Mouse (Mus musculus): ENCODE measurements at regions not wholly inside any gene's neighbourhood (a gene's known extent, or its start where the extent isn't known, plus 50 kb on each side); places are given as distances from the start of the nearest gene placed in this dataset.

DNA sequence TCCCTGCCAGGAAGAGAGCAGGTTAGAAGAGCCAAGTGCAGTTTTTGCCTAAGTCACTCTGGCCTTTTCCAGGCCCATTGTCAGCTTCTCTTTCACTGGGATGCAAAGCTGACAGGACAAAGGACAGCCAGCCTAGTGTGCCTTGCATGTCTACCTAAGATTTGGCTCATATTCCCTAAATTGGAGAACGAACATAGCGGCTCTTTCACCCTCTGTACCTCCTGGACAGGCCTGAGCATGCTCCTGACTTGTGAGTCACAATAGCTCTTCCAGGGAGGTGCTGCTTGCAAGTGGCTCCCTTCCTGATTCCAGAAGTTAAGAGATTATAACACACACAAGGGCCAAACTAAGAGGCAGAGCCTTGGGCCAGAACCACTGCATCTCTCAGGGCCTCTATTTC lies 97.1 kb downstream of the C1galt1 start:
- DNase-seq (ENCODE audit: low read depth, low spot score), result peak; percentile 26

DNA sequence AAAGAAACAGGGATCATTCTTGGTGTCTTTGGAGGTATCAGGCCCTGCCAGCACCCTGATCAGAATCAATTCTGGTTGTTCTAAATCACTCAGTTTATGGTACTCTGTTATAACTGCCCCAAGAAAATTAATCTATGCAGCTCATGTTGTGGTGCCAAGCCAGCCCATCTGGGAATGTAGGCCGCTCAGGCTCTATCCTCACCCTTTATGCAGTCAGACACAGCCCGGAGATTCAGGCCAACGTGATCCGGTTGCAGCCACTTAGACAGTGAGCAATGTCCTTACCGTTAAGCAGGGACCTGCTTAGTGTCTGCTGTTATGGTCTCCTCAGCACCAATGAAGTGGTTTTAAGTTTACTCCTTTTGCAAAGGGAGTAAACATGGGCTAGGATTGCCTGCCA lies 98.5 kb downstream of the C1galt1 start:
- no peak for DNase-seq (ENCODE audit: low read depth, low spot score)

DNA sequence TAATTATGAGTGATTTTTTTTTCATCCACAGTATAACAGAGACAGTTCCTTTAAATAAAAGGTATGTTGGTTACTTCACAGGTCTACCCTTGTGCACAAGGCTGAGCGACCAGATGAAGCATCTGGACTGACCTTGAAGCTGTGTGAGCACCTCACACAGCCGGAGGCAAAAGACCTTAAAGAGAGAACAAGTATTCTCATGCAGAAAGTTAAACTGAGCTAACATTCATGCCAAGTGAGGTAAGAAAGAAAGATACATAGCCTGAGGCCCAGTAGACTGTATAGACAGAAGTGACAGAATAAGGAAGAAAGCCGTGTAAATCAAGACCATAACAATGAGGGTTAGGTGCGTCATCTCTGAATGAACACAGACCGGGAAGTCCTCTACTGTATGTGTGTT lies 99.0 kb downstream of the C1galt1 start:
- no peak for DNase-seq (ENCODE audit: low read depth, low spot score)
